Mouse (Mus musculus): ENCODE results near the gene Rab9b. TPM values are rescaled to one million over a fixed set of nuclear protein-coding genes. Genes with fewer than 3 reads are reported as not detected.

Gene Rab9b
- 0.21 TPM for polyA plus RNA-seq (2014; fragmentation: Illumina TruSeq; extraction: RNeasy Lipid Tissue Mini Kit (QIAGEN cat#74804); ENCODE audit: low read depth, low replicate concordance)

DNA sequence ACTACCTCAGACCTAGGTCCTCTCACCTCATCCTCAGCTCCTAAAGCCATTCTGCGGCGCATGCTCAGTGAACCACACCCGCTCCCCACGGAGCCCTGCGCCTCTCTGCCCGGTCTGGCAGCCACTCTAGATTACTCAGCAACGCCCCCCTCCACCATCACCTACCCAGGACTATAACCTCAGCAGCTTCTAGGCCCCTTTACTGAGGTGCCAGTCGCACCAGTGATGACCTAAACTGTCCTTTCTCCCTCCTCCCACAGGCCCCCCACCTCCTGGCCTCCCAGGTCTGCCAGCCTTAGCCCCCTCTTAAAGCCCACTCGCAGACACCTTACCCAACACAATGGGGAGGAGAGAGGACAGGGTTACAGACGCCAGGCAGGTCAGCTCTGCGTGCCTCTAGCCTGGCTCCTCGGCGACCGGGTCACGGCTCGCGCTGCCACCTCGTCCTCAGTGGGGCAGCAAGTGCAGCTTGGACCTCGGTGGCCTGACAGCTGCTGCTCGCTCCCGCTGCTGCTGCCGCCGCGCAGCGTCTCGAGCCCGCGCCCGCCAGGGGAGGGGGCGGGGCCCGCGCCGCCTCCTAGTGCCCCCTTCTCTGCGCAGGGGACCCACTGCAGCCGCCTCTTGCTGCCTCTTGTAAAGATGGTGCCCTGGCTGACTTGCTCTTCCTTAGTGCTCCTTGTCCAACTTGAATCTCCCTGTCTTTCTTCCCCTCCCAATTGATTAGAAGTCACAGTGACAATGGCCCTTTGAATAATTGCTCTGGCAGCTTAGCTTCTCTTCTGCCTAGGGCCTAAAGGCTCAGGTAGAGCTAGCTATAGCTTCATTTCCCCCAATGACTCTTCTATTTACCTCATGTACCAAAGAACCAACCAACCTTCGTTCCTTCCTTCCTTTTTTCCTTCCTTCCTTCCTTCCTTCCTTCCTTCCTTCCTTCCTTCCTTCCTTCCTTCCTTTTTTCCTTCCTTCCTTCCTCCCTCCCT, at the start of gene Rab9b:
Gene Rab9b, minus strand, starts transcription at position 695 of the 980 bp plus-strand sequence.

DNA sequence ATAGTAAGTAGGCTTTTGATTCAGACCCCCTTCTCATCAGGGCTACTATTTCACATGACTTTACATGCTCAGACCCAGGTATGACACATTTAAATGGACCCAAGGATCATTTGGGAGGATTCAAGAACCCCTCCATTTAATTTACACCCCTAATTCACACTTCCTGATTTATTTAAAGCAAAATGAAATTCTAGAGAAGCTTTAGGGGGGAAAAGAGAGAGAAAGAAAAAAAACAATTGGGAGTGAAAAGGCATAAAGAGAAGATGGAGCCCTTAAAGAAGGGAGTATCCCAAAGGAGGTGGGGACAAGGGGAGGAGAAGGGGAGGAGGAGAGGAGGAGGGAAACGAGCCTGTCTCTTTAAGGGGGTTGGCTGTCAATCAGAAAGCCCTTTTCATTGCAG, 46.2 kb downstream of the Rab9b start, which contains the start of gene Plp1:
Gene Plp1, plus strand, starts transcription at position 301 of the 400 bp plus-strand sequence.

Other genes starting within 250 kb of the Rab9b start
- 7.5 TPM for gene Tceal1, start 160.8 kb downstream of the Rab9b start, polyA plus RNA-seq (2014; fragmentation: Illumina TruSeq; extraction: RNeasy Lipid Tissue Mini Kit (QIAGEN cat#74804); ENCODE audit: low read depth, low replicate concordance)
- 90.8 TPM for gene Morf4l2, start 125.1 kb downstream of the Rab9b start, polyA plus RNA-seq (2014; fragmentation: Illumina TruSeq; extraction: RNeasy Lipid Tissue Mini Kit (QIAGEN cat#74804); ENCODE audit: low read depth, low replicate concordance)
- not detected for gene Glra4, start 88.6 kb downstream of the Rab9b start, polyA plus RNA-seq (2014; fragmentation: Illumina TruSeq; extraction: RNeasy Lipid Tissue Mini Kit (QIAGEN cat#74804); ENCODE audit: low read depth, low replicate concordance)
- gene Plp1, start 46.1 kb downstream of the Rab9b start, polyA plus RNA-seq (2014; fragmentation: Illumina TruSeq; extraction: RNeasy Lipid Tissue Mini Kit (QIAGEN cat#74804); ENCODE audit: low read depth, low replicate concordance) = 6.7 TPM
- gene H2bfm, start 58.6 kb upstream of the Rab9b start, polyA plus RNA-seq (2014; fragmentation: Illumina TruSeq; extraction: RNeasy Lipid Tissue Mini Kit (QIAGEN cat#74804); ENCODE audit: low read depth, low replicate concordance) = not detected
- not detected for gene Tmsb15b2, start 106.7 kb upstream of the Rab9b start, polyA plus RNA-seq (2014; fragmentation: Illumina TruSeq; extraction: RNeasy Lipid Tissue Mini Kit (QIAGEN cat#74804); ENCODE audit: low read depth, low replicate concordance)
- not detected for gene Tmsb15l, start 108.1 kb upstream of the Rab9b start, polyA plus RNA-seq (2014; fragmentation: Illumina TruSeq; extraction: RNeasy Lipid Tissue Mini Kit (QIAGEN cat#74804); ENCODE audit: low read depth, low replicate concordance)
- not detected for gene Tmsb15b1, start 108.1 kb upstream of the Rab9b start, polyA plus RNA-seq (2014; fragmentation: Illumina TruSeq; extraction: RNeasy Lipid Tissue Mini Kit (QIAGEN cat#74804); ENCODE audit: low read depth, low replicate concordance)
- gene Zcchc18, start 124.4 kb upstream of the Rab9b start, polyA plus RNA-seq (2014; fragmentation: Illumina TruSeq; extraction: RNeasy Lipid Tissue Mini Kit (QIAGEN cat#74804); ENCODE audit: low read depth, low replicate concordance) = 0.31 TPM
- gene Slc25a53, start 169.5 kb upstream of the Rab9b start, polyA plus RNA-seq (2014; fragmentation: Illumina TruSeq; extraction: RNeasy Lipid Tissue Mini Kit (QIAGEN cat#74804); ENCODE audit: low read depth, low replicate concordance) = 0.99 TPM
- gene Fam199x, start 180.8 kb upstream of the Rab9b start, polyA plus RNA-seq (2014; fragmentation: Illumina TruSeq; extraction: RNeasy Lipid Tissue Mini Kit (QIAGEN cat#74804); ENCODE audit: low read depth, low replicate concordance) = 2.7 TPM